Mouse (Mus musculus) megakaryocyte-erythroid progenitor cell, adult 5-6 weeks (primary cell): Measurements from ENCODE around the gene Man1c1. TPM values are rescaled to one million over a fixed set of nuclear protein-coding genes. Genes with fewer than 3 reads are reported as not detected.

Experiments
- ATAC-seq: replicated peaks from 2 replicates; pipeline ENCODE4 v1.8.0; 2016; ENCODE audit warnings: mild to moderate bottlenecking, inconsistent platforms; ENCODE audit not compliant: severe bottlenecking, poor library complexity, low FRiP score, low TSS enrichment
- total RNA-seq, 2 experiments: library from RNA; stranded (forward) in 1 of 2; stranded (reverse) in 1 of 2; fragments of 200-1000, 215-1000 nt in 1 of 2; fragments of >200 nt in 1 of 2; fragmentation: Nextera tagmentation in 1 of 2; gene quantifications; 2 replicates each; pipeline ENCODE4 v1.2.3; 2014 to 2017

Man1c1 gene
- total RNA-seq, 2 experiments from 2014 or later: 0.59 TPM; not detected in 1

- ATAC-seq: no peak
Observed at GRCm38 (mm10) chr4:134682423-134682822, 21.7 kb downstream of the Man1c1 start.

GRCm38 (mm10) chr4:134681819-134682218 lies 22.3 kb downstream of the Man1c1 start:
- ATAC-seq: no peak

GRCm38 (mm10) chr4:134677556-134678508 lies 26.3 kb downstream of the Man1c1 start:
- ATAC-seq: no peak

DNA sequence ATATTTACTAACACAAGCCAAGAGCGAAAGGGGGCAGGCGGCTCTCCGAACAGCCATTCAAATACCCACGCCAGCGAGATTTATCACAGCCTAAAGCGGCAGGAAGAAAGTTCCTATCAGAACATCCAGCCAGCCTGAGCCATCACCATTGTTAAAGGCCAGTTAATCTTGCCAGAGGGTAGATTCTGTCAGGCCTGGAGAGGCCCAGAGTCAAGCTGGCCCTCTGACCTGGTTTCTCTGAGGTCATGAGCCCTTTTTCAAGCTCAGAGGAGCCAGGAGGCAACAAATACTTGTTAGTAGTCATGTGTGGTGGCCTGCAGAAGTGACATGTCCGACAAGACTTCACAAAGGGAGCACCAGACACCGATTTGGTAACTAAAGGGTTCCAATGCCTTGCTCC lies 28.3 kb downstream of the Man1c1 start:
- ATAC-seq: no peak

DNA sequence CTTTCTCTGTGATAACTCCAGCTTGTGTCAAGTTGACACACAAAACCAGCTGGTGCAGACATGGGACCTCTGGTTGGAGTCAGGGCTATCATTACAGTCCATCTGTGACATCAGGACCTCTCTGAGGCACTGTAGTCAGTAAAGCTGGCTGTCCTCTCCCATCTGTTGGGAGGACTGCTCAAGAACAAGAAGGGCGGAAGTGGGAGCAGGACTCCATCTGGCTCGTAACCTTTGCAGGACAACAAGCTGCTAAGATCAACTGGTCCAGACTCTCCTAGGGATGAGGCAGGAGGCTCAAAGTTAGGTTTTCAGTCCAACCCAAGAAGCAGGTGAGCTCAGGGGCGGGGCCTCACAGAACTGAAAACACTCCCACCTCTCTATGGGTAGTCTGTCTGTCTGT lies 29.1 kb downstream of the Man1c1 start:
- ATAC-seq: no peak

GRCm38 (mm10) chr4:134673882-134674463 lies 30.1 kb downstream of the Man1c1 start:
- ATAC-seq: no peak

DNA sequence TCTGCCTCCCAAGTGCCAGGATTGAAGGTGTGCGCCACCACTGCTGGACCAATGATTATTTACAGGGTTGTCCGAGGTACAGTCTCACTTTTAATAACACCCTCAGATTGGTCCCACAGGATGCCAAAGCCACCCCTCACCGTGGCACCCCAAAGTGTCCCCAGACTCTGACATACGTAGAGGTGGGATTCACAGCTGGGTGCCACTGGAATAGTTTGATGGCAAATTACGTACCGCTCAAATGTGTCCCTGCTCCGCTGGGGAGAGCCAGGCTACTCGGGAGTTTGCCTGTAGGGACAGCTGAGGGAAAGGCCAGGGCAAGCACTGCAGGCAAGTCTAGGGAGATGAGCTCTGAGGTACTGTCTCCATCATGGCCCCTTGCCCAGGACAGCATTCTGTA lies 30.9 kb downstream of the Man1c1 start:
- no peak for ATAC-seq

GRCm38 (mm10) chr4:134672326-134672725 lies 31.8 kb downstream of the Man1c1 start:
- no peak for ATAC-seq

DNA sequence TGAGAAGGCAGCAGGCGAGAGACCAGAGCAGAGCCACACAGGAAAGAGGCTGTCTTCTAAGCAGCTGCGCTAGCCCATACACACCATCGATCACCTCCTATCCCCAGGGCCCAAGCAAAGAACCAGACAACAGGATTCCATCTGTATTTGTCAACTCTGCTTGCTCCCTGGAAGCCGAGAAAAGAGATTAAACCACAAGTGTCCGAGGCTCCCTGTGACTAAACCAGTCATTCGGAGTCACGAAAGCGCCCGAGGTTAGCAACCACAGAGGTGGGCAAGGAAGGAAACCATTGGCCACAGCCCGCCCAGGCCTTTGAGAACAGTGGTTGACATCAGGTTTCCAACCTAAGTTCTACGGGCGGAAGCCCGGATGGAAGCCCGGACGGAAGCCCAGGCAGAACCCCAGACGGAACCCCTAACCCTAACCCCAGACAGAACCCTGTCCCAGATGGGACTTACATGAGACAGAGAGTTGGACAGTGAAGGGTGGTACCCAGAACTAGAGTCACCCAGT lies 32.4 kb downstream of the Man1c1 start:
- no peak for ATAC-seq

DNA sequence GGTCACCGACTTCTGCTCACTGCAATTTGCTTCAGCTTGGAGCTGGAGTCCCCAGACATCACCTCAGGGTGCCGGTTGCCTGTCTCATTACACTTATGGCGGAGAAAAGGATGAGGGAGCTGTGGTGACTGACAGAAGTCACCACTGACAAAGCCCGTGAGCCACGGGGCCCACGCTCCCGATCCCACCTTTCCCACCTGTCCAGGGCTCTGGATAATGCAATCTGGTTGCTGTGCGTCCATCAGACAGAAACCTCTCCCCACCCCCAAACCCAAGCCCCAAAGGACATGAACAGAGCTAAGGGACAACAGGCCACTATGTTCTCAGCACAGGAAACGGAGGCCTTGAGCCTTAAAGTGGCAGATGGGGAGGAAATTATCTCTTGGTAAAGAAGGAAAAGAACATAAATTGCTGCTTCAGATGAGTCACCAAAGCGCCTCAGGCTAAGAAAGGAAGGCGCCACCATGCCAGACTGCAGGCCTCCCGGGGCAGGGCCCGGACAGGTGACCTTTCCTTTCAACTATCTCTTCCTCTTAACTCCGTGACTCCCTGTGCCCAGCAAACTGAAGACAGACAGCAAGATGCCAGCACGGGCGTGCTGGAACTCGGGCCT lies 34.2 kb downstream of the Man1c1 start:
- no peak for ATAC-seq

GRCm38 (mm10) chr4:134668355-134669028 lies 35.6 kb downstream of the Man1c1 start:
- no peak for ATAC-seq

DNA sequence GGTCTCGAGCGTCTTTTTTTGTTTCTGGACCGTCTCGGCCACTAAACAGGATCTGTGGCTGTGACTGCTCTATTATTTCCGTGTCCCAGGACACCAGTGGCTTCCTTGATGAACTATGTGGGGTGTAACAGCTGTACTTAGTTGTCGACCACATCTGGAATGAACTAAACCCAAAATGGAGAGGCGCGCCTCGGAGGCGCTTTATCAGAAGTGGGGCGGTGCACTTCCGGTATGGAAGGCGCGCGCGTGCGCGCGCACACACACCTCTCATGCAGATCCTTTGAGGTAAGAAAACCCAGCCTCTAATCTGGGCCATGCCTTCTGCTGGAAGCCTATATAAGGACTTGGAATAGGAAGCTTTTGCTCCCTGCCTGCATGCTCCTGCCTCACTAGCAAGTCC lies 37.7 kb downstream of the Man1c1 start:
- no peak for ATAC-seq

DNA sequence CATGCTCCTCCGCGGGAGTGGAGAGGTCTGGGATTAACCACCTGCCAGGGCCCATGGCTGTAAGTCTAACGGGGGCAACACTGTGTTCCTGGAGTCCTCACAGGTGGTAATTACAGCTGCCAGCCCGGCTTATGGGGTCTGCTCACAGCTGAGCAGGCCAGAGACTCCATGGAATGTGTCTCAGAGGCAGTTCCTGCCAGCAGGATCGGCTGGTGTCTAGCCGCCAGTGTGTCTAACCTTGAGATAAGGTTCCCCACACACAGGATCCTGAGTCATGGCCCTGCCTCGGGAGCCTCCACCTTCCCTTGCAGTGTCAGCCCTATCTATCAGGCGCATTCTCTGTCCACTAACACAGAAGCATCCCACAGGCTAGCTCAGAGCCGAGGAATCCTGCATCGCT lies 41.0 kb downstream of the Man1c1 start:
- peak; percentile 83 for ATAC-seq

GRCm38 (mm10) chr4:134660630-134661183 lies 43.4 kb downstream of the Man1c1 start:
- ATAC-seq: no peak

- no peak for ATAC-seq
Observed at GRCm38 (mm10) chr4:134659354-134660301, 44.5 kb downstream of the Man1c1 start.

DNA sequence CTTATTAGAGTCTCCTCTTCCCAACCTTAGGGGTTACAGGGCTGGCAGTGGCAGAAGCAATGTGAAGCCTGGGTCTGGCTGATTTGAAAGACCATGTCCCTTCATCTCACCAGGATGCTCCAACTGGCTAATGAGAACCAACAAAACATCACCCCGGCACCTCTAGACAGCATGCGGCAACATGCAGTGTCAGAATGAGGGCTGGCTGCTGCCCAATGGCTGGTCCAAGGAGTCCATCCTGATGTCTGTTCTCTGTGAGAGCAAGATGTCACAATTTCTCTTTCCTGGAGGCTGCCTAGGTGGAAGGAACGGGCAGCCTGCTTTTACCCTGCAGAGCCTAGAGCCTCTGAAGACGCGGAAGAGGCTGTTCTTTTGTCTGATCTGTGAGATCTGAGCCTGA lies 46.6 kb downstream of the Man1c1 start:
- no peak for ATAC-seq

GRCm38 (mm10) chr4:134654391-134654790 lies 49.7 kb downstream of the Man1c1 start:
- ATAC-seq: no peak

GRCm38 (mm10) chr4:134652720-134653119 lies 51.4 kb downstream of the Man1c1 start:
- ATAC-seq: no peak
